Mouse (Mus musculus) liver, embryonic 16.5 days (tissue): ENCODE results near the gene Gm11639. TPM values are rescaled to one million over a fixed set of nuclear protein-coding genes. Genes with fewer than 3 reads are reported as not detected.
"Not testable (repeated sequence)": the region's sequence is repeated elsewhere in the genome, so short reads cannot be mapped to it uniquely, and the experiment has no call there.

ENCODE experiments used
- ATAC-seq: fragments of 200-750 bp; cut with Nextera tagmentation; 2 replicates; pipeline ENCODE4 v1.8.0; 2017; ENCODE audit warnings: low read depth, mild to moderate bottlenecking, moderate number of reproducible peaks, moderate library complexity
- H3K27ac ChIP-seq: fragments of 300-500 bp; sonication (generic); 2 replicates; pipeline ENCODE4 v1.5.1; 2014; ENCODE audit warnings: mild to moderate bottlenecking, low read length
- H3K27me3 ChIP-seq: fragments of 300-500 bp; sonication (generic); 2 replicates; pipeline ENCODE4 v1.6.1; 2014; ENCODE audit warnings: low read depth, low read length, mixed read lengths; ENCODE audit not compliant: control insufficient read depth, insufficient read depth
- H3K36me3 ChIP-seq: fragments of 300-500 bp; sonication (generic); 2 replicates; pipeline ENCODE4 v1.6.1; 2014; ENCODE audit warnings: mild to moderate bottlenecking; ENCODE audit not compliant: control insufficient read depth, insufficient read depth
- H3K4me1 ChIP-seq: fragments of 300-500 bp; sonication (generic); 2 replicates; pipeline ENCODE4 v1.6.1; 2014; ENCODE audit warnings: low read depth, low read length, mixed read lengths; ENCODE audit not compliant: control insufficient read depth
- H3K4me2 ChIP-seq: fragments of 300-500 bp; sonication (generic); 2 replicates; pipeline ENCODE4 v1.6.1; 2014; ENCODE audit warnings: low read depth, low read length, mixed read lengths
- H3K4me3 ChIP-seq: fragments of 300-500 bp; sonication (generic); 2 replicates; pipeline ENCODE4 v1.5.1; 2014; ENCODE audit warnings: low read depth, mild to moderate bottlenecking, low read length
- H3K9ac ChIP-seq: fragments of 300-500 bp; sonication (generic); 2 replicates; pipeline ENCODE4 v1.6.1; 2014; ENCODE audit warnings: low read depth, low read length
- H3K9me3 ChIP-seq: fragments of 300-500 bp; sonication (generic); replicated peaks from 2 replicates; pipeline ENCODE4 v1.6.1; 2016; ENCODE audit warnings: low read length; ENCODE audit not compliant: control insufficient read depth
- WGBS: fragments of 180-500 bp; shearing (Covaris S2); extraction: QIAGEN DNeasy Blood & Tissue Kit; methylation state at CpG from one replicate; pipeline ENCODE4 v1.1.7; 2014; ENCODE audit not compliant: insufficient replicate concordance; 5-methylcytosine and 5-hydroxymethylcytosine counted together
- polyA plus RNA-seq: library from polyadenylated mRNA; unstranded; fragments of >200 nt; fragmentation: Nextera tagmentation; extraction: Ambion mirVana; gene quantifications from 2 replicates; pipeline ENCODE4 v1.2.1, GENCODE M21; 2015

Gm11639 gene
- polyA plus RNA-seq, 1 experiment from 2014 or later, result 0.06 TPM

DNA sequence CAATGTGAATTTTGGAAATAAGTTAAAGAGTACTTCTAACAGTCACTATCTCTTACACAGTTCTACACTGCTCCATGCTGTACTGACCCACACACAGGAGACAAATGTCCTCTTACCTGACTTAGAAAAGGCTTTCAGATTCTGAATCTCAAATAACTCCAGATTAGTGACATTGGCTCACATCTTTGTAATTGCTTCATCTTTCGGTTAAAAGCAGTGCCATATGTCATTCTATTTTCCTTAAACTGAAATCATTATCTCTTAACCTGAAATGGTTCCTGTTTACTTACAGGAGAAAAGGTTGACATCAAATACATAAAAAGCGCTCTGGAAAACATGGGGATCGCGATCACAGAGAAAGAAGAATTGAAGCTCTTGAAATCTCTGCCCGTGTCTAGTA lies 377.8 kb downstream of the Gm11639 start, which contains the start of gene Efcab3:
Efcab3 (plus strand) TSS at position 301 of the 400 bp plus-strand sequence.
- Histone ChIP-seq H3K4me2 (no peak within 1 kb of the TSS), H3K9me3 (no peaks in the 10 kb centered on the region), H3K36me3 (no peaks in the 10 kb centered on the region), H3K4me1 (no peaks in the 10 kb centered on the region), H3K9ac (no peak within 1 kb of the TSS), H3K4me3 (no peak within 1 kb of the TSS), H3K27ac (no peak within 1 kb of the TSS), H3K27me3 (no peaks in the 10 kb centered on the region)
- no peak for ATAC-seq
- WGBS, result 68% methylated on average over 5 of the region's 5 CpGs

DNA sequence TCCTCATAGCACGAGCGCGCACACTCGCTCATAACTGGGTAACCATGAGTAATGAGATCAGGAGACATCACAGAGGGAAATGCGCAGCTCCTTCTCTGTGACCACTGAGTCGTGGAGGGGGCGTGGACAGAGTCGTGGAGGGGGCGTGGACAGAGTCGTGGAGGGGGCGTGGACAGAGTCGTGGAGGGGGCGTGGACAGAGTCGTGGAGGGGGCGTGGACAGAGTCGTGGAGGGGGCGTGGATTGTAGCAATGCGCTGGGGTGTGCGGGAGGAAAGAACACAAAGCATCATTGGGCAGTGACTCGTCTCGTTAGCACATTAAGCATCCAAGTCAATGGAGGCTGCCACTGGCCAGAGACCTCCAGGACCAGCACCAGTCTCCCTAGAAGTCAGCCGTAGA lies 426.9 kb downstream of the Gm11639 start:
- not testable (repeated sequence) for H3K4me2 ChIP-seq, H3K27ac ChIP-seq, H3K4me1 ChIP-seq, ATAC-seq, H3K9me3 ChIP-seq, H3K9ac ChIP-seq, H3K27me3 ChIP-seq, H3K4me3 ChIP-seq, H3K36me3 ChIP-seq
- 69% methylated on average over 22 of the region's 22 CpGs for WGBS

DNA sequence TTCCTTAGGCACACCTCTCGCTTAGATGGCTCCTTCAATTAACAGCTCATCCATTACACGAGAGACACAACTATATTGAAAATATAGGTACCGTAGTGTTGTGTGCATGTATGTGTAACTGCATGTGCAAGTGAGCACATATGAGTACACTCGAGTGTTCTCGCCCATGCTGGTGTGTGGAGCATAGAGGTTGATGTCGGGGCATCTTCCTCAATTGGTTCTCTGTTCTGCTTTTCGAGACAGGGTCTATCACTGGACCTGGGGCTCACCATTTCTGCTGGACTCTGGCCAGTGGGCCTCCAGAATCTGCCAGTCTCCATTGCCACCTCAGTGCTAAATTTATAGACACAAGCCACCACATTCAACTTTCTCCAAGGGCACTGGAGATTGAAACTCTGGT lies 432.3 kb downstream of the Gm11639 start:
- Histone ChIP-seq H3K4me2 (no peak overlapping the region), H3K27ac (no peak overlapping the region), H3K4me3 (no peak overlapping the region), H3K27me3 (no peaks in the 10 kb centered on the region), H3K9ac (no peak overlapping the region), H3K4me1 (no peaks in the 10 kb centered on the region), H3K9me3 (no peaks in the 10 kb centered on the region), H3K36me3 (no peaks in the 10 kb centered on the region)
- no peak for ATAC-seq
- 66% methylated on average over 7 of the region's 7 CpGs for WGBS

DNA sequence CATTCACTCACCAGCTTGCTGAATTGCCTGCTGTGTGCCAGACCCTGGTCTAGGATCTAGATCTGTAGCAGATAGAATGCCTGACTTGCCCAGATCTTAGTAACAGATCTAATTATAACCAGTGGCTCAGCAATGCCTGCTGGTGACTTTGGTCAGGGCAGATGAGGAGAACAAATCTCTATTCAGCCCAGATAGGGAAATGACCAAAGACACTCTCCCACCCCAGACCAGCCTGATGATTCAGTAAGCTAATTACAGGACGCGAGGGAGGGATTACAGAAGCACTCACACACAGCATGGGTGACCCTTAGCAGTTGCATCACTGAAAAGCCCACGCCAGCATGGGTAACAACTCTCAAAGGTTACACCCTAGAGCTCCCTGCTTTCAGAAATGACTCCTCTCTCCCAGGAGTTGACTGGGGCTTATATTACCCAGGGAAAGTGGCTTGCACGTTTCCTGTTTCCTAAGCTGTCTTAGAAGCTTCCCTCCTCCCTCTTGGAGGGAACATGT lies 435.1 kb downstream of the Gm11639 start:
- no peak overlapping the region for H3K9ac ChIP-seq
- H3K27me3 ChIP-seq, result no peaks in the 10 kb centered on the region
- no peak overlapping the region for H3K4me3 ChIP-seq
- no peak overlapping the region for H3K4me2 ChIP-seq
- H3K4me1 ChIP-seq, result peaks cover 4% of the 10 kb centered on the region
- no peak for ATAC-seq
- no peak overlapping the region for H3K27ac ChIP-seq
- H3K36me3 ChIP-seq, result no peaks in the 10 kb centered on the region
- no peaks in the 10 kb centered on the region for H3K9me3 ChIP-seq
- 24% methylated on average over 4 of the region's 4 CpGs for WGBS

DNA sequence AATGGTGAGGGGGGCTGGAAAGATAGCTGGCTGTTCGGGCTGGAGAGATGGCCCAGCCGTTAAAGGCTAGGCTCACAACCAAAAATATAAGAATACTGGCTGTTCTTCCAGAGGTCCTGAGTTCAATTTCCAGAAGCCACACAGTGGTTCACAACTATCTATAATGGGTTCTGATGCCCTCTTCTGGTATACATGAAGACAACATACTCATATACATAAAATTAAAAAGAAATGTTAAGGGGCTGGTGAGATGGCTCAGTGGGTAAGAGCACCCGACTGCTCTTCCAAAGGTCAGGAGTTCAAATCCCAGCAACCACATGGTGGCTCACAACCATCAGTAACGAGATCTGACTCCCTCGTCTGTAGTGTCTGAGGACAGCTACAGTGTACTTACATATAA lies 436.3 kb downstream of the Gm11639 start:
- H3K4me1 ChIP-seq, H3K27me3 ChIP-seq, H3K36me3 ChIP-seq, ATAC-seq, H3K4me3 ChIP-seq, H3K4me2 ChIP-seq, H3K27ac ChIP-seq, H3K9ac ChIP-seq, H3K9me3 ChIP-seq: not testable (repeated sequence)
- WGBS, result 57% methylated on average over 5 of the region's 5 CpGs

DNA sequence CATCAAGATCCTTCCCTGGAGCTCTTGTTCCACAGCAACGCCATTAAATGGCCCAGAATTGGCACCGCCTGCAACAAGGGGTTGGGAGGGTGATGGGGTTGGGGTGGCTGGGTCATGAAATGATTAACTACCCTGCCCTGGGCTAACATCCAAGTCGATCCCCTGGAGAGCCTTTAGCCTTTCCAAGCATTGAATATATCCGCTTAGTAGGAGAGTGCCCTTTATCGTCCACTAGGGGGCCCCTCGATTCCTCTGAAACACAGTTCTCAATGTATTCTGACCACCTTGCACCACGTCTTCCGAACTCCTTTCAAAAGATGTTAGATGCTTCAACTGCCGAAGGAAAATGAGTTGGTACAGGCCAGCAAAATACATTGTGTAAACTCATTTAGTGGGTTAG lies 438.5 kb downstream of the Gm11639 start:
- Histone ChIP-seq H3K9ac (no peak overlapping the region), H3K4me2 (0 out of 2 replicates have a peak overlapping the region, but pooled peaks have one; percentile 14), H3K9me3 (no peaks in the 10 kb centered on the region), H3K4me3 (no peak overlapping the region), H3K27ac (no peak overlapping the region), H3K27me3 (no peaks in the 10 kb centered on the region), H3K4me1 (peaks cover 17% of the 10 kb centered on the region), H3K36me3 (no peaks in the 10 kb centered on the region)
- WGBS, result 11% methylated on average over 9 of the region's 9 CpGs
- peak; percentile 61 for ATAC-seq

DNA sequence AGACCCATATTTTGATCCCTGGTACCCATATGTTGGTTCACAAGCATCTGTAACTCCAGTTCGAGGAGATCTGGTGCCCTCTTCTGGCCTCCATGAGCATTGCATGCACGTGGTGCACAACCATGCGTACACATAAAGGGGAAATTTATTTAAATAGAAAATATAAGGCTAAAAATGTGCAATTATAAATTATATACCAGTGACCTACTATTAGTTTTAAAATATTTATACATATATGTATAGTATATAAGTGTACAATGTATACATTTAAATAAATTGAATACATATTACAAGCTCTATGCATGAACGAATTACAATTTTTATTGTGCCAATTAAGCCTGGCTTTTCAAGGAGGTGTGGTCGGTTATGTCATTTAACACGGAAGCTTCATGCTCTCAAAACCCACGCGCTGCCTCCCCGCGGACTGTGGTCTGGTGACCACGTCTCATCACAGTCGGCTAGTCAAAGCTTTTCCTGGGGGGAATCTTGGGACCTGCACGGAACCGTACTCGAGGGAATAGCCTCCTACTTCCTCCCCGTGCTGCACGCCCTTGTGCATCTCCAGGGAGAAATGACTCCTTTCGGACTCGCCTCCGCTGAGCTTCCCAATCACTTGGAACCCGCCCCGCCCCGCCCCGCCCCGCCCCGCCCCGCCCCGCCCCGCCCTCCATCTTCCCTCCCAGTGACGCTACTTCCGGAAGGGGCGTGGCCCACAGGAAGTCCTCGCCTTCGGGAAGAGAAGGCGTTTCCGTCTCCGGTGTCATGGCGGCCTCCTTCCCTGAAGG lies 440.4 kb downstream of the Gm11639 start, which contains the start of gene Mettl2:
Mettl2 (plus strand) TSS at position 691 of the 785 bp plus-strand sequence.
- Histone ChIP-seq H3K4me2 (peak within 1 kb of the TSS; percentile 93), H3K4me1 (peaks cover 17% of the 10 kb centered on the region), H3K4me3 (peak within 1 kb of the TSS; percentile 91), H3K9me3 (no peaks in the 10 kb centered on the region), H3K36me3 (peaks cover 3% of the 10 kb centered on the region), H3K27me3 (no peaks in the 10 kb centered on the region), H3K9ac (peak within 1 kb of the TSS; percentile 71), H3K27ac (peak within 1 kb of the TSS; percentile 86)
- peak; percentile 86 for ATAC-seq
- WGBS, result 1% methylated on average over 29 of the region's 38 CpGs

DNA sequence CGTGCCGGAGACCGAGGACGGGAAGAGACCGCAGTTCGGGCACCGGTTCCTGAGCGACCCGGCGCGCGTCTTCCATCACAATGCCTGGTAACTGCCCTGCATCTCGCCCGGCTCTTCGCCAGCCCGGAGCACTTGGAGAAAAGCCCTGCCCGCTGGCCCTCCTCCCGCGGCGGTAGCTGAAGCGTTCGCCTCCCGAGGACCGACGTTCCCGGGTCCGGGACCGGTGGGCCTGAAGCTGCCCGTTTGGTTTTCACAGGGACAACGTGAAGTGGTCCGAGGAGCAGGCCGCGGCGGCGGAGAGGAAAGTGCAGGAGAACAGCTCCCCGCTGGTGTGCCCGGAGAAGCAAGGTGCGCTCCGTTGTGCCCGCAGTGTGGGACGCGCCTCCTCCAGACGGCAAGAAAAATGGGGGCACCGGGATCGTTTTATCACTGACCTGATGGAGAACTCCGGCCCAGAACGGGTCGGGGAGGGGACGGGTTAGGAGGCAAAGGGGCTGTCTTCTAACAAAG lies 441.1 kb downstream of the Gm11639 start:
- Histone ChIP-seq H3K9me3 (no peaks in the 10 kb centered on the region), H3K27me3 (no peaks in the 10 kb centered on the region), H3K36me3 (peaks cover 8% of the 10 kb centered on the region), H3K4me1 (peaks cover 17% of the 10 kb centered on the region), H3K4me3 (peak overlapping the region; percentile 91), H3K4me2 (peak overlapping the region; percentile 93), H3K9ac (peak overlapping the region; percentile 71), H3K27ac (no peak overlapping the region)
- WGBS, result under 1% methylated on average over 44 of the region's 49 CpGs
- ATAC-seq, result peak; percentile 14; the same call in 1 of the 2 replicates

DNA sequence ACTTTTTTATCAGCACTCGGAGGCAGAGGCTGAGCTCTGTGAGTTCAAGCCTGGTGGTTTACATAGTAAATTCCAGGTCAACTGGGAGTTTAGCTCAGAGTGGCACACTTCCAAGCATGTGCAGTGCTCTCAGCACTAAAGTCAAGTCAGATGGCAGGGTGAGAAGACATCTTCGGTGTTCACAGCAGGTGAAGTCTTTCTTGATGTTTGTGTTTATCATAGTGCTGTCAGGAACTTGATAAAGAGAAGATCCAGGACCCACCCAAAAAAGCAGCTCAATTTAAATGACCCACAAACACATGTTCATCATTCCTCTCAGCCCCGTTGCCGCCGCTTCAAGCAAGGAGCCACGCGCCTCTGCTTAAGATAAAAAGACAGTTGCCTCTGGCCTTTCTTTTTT lies 450.2 kb downstream of the Gm11639 start:
- Histone ChIP-seq H3K27ac (peak overlapping the region; percentile 60), H3K9ac (no peak overlapping the region), H3K4me2 (no peak overlapping the region), H3K4me1 (peaks cover 24% of the 10 kb centered on the region), H3K9me3 (no peaks in the 10 kb centered on the region), H3K4me3 (no peak overlapping the region), H3K27me3 (no peaks in the 10 kb centered on the region), H3K36me3 (peaks cover 45% of the 10 kb centered on the region)
- WGBS, result 41% methylated on average over 7 of the region's 7 CpGs
- peak; percentile 61 for ATAC-seq
